ENCODE assay signal across 39 mouse cellular contexts in genomic region chr7:46810325-46810724, GRCm38 (mm10). TPM values are rescaled to one million over a fixed set of nuclear protein-coding genes. Genes with fewer than 3 reads are reported as not detected.
"Had no signal": no experiment of that assay in that cellular context is flagged by ENCODE, and none has a peak within 500 bp of the region (broad histone marks: within the 10 kb centered on the region; RNA-seq: fewer than 3 reads in every experiment).

No protein-coding gene starts in this region.

- H3K9me3 ChIP-seq: embryonic facial prominence, embryonic 10.5 days; embryonic facial prominence, embryonic 12.5 days; embryonic facial prominence, embryonic 13.5 days; embryonic facial prominence, embryonic 15.5 days; forebrain, embryonic 10.5 days; forebrain, embryonic 12.5 days; forebrain, embryonic 13.5 days; forebrain, embryonic 15.5 days had no signal

- DNase-seq: cerebellum, adult 8-10 months; cerebellum, adult 9-10 months; cerebellum, adult 9-11 months; cerebellum, postnatal 10 days; cerebellum, postnatal 14 days; cerebellum, postnatal 25 days; cerebellum, postnatal 36 days; embryo, embryonic 11 days; forebrain, postnatal 0 days; gastrocnemius, adult 2 months; gastrocnemius, postnatal 10 days; gastrocnemius, postnatal 14 days; gastrocnemius, postnatal 25 days; gastrocnemius, postnatal 36 days; heart, adult 11 months; heart, adult 18-20 months; heart, adult 2 months had no signal

- H3K27me3 ChIP-seq: embryonic facial prominence, embryonic 12.5 days; embryonic facial prominence, embryonic 13.5 days; embryonic facial prominence, embryonic 15.5 days; forebrain, embryonic 12.5 days; forebrain, embryonic 13.5 days; forebrain, embryonic 15.5 days had no signal

- H3K27ac ChIP-seq: embryonic facial prominence, embryonic 10.5 days; embryonic facial prominence, embryonic 12.5 days; embryonic facial prominence, embryonic 13.5 days; embryonic facial prominence, embryonic 15.5 days; forebrain, embryonic 10.5 days; forebrain, embryonic 12.5 days; forebrain, embryonic 13.5 days; forebrain, embryonic 15.5 days; gastrocnemius, adult 2 months; heart, adult 2 months had no signal

- ATAC-seq: forebrain, embryonic 13.5 days; forebrain, embryonic 14.5 days; forebrain, embryonic 15.5 days; forebrain, embryonic 16.5 days; forebrain, postnatal 0 days had no signal

- H3K4me1 ChIP-seq: embryonic facial prominence, embryonic 10.5 days; embryonic facial prominence, embryonic 12.5 days; embryonic facial prominence, embryonic 13.5 days; embryonic facial prominence, embryonic 15.5 days; forebrain, embryonic 10.5 days; forebrain, embryonic 12.5 days; forebrain, embryonic 13.5 days; forebrain, embryonic 15.5 days had no signal

- H3K9ac ChIP-seq: embryonic facial prominence, embryonic 12.5 days; embryonic facial prominence, embryonic 13.5 days; embryonic facial prominence, embryonic 15.5 days; forebrain, embryonic 12.5 days; forebrain, embryonic 13.5 days; forebrain, embryonic 15.5 days; forebrain, postnatal 0 days had no signal

- H3K4me2 ChIP-seq: embryonic facial prominence, embryonic 12.5 days; embryonic facial prominence, embryonic 13.5 days; embryonic facial prominence, embryonic 15.5 days; forebrain, embryonic 12.5 days; forebrain, embryonic 13.5 days; forebrain, embryonic 15.5 days had no signal

- H3K4me3 ChIP-seq: embryonic facial prominence, embryonic 10.5 days; embryonic facial prominence, embryonic 12.5 days; embryonic facial prominence, embryonic 13.5 days; embryonic facial prominence, embryonic 15.5 days; erythroblast, embryonic 14.5 days; forebrain, embryonic 10.5 days; forebrain, embryonic 12.5 days; forebrain, embryonic 13.5 days; forebrain, embryonic 15.5 days; gastrocnemius, adult 2 months; heart, adult 2 months had no signal

RNA-seq across cellular contexts. Expression of gene Ldhc, which starts 50.7 kb away (rescaled TPM):
- total RNA-seq: common myeloid progenitor, adult 5-6 weeks; forebrain, postnatal 0 days; gastrocnemius, adult 18-20 months; gastrocnemius, adult 2 months; gastrocnemius, adult 8-10 months; gastrocnemius, postnatal 10 days; gastrocnemius, postnatal 14 days; gastrocnemius, postnatal 25 days; gastrocnemius, postnatal 36 days; gastrocnemius, postnatal 4 days; heart, adult 18-20 months; heart, adult 2 months; heart, adult 8-10 months had no signal
- polyA plus RNA-seq: embryonic facial prominence, embryonic 11.5 days; embryonic facial prominence, embryonic 12.5 days; embryonic facial prominence, embryonic 13.5 days; embryonic facial prominence, embryonic 15.5 days; forebrain, embryonic 12.5 days; forebrain, embryonic 13.5 days; forebrain, embryonic 14.5 days; forebrain, embryonic 15.5 days; forebrain, postnatal 0 days; frontal cortex, adult 2 months had no signal

RNA-seq across cellular contexts. Expression of gene Saa2, which starts 58.7 kb away (rescaled TPM):
- total RNA-seq: common myeloid progenitor, adult 5-6 weeks; forebrain, postnatal 0 days; gastrocnemius, adult 2 months; gastrocnemius, adult 8-10 months; gastrocnemius, postnatal 10 days; gastrocnemius, postnatal 25 days; gastrocnemius, postnatal 36 days; gastrocnemius, postnatal 4 days; heart, adult 18-20 months; heart, adult 2 months; heart, adult 8-10 months had no signal
- polyA plus RNA-seq: cortical plate, adult 2 months; embryonic facial prominence, embryonic 12.5 days; embryonic facial prominence, embryonic 13.5 days; embryonic facial prominence, embryonic 14.5 days; embryonic facial prominence, embryonic 15.5 days; erythroblast, embryonic 14.5 days; forebrain, embryonic 11.5 days; forebrain, embryonic 12.5 days; forebrain, embryonic 13.5 days; forebrain, embryonic 14.5 days; forebrain, embryonic 15.5 days; forebrain, embryonic 16.5 days; forebrain, postnatal 0 days; gonadal fat pad, adult 2 months; heart, adult 2 months had no signal
